Mouse (Mus musculus): Measurements from ENCODE around the gene Pced1b. TPM values are rescaled to one million over a fixed set of nuclear protein-coding genes. Genes with fewer than 3 reads are reported as not detected.
A peak's percentile ranks its signal among the peaks of the same experiment; 100 is the strongest.
"Not testable (repeated sequence)": the region's sequence is repeated elsewhere in the genome, so short reads cannot be mapped to it uniquely, and the experiment has no call there.

Gene Pced1b
- polyA plus RNA-seq (2015; fragmentation: Nextera tagmentation; extraction: Ambion mirVana), result 5.5 and 5.7 TPM in 2 replicates

DNA sequence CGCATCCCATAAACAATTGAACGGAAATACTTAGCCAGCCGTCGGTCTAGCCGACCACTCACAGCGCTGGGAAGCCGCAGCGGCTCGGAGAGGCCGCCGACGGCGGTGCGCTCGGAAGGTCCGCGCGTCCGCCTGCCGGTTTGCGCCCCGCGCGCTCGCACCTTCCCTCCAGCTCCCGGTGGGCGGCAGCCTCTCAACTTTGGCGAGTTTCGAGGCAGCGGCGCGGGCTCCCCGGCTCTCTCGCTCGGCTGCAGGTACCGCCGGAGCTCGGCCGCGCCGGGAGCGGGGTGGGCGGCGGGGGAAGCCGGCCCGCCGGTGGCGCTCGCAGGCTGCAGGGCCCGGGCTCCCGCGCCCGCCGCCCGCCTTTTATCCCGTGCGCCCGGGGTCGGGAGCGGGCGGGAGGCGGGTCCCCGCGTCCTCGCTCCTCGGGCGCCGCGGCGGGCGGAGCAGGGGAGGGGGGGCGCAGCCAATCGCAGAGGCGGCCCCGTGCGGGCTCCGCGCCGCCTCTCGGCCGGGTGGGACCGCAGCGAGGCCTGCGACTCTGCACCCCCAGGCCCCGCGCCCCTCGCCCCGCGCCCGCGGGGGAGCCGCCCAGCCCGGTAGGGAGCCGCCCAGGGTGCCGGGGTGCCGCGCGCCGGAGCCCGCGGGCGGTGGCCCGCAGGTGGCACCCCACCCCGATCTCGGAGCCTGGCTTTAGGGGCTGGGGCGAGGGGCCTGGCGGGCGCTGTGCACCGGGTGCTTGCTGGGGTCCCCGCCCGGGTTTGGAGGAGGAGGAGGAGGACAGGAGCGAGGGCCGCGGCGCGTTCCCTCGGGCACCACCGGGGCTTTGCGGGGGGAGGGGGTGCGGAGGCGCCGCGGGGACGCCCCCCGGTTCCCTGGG is at the start of gene Pced1b, which contains the start of gene Amigo2:
Gene Pced1b, plus strand, starts transcription at position 197 of the 880 bp plus-strand sequence.
Gene Amigo2, minus strand, starts transcription at position 377 of the 880 bp plus-strand sequence.
- Histone ChIP-seq H3K9me3 (no peaks in the 10 kb centered on the region), H3K27ac (replicated peaks) (peak within 1 kb of the TSS; percentile 88), H3K9ac (peak within 1 kb of the TSS; percentile 88), H3K4me1 (replicated peaks) (peaks cover 28% of the 10 kb centered on the region), H3K36me3 (no peaks in the 10 kb centered on the region), H3K4me2 (peak within 1 kb of the TSS; percentile 67), H3K4me3 (peak within 1 kb of the TSS; percentile 78), H3K27me3 (0 out of 2 replicates have a peak, but pooled peaks cover 3% of the 10 kb centered on the region)
- under 1% methylated on average over 109 of the region's 125 CpGs for WGBS
- ATAC-seq (ENCODE audit: low FRiP score, low read depth), result peak; percentile 93

DNA sequence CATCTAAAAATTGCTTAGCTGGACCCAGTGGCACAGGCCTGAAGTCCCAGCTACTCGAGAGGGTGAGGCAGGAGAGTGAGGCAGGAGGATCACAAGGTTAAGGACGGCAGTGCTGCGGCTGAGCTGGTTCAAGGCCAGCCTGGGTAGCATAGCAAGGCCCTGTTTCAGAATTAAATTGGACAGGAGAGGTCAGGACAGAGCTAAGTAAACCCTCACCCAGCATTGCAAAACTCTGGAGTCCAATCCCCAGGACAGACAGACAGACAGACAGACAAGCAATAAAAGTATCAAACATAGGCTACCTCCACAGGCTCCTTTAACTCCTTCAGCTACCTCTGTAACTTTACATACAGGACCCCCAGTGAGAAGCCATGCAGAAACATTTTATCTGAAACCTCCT is 42.0 kb upstream of the Pced1b start:
- Histone ChIP-seq H3K4me3 (no peak overlapping the region), H3K9ac (no peak overlapping the region), H3K27ac (replicated peaks) (no peak overlapping the region), H3K9me3 (no peaks in the 10 kb centered on the region), H3K27me3 (no peaks in the 10 kb centered on the region), H3K4me2 (no peak overlapping the region), H3K4me1 (replicated peaks) (no peaks in the 10 kb centered on the region), H3K36me3 (no peaks in the 10 kb centered on the region)
- ATAC-seq (ENCODE audit: low FRiP score, low read depth), result no peak
- 80% methylated on average over 3 of the region's 3 CpGs for WGBS

GRCm38 (mm10) chr15:97205776-97206175 is 41.1 kb upstream of the Pced1b start:
- WGBS, result 79% methylated on average over 10 of the region's 10 CpGs
- Histone ChIP-seq H3K27me3 (no peaks in the 10 kb centered on the region), H3K27ac (replicated peaks) (no peak overlapping the region), H3K4me3 (no peak overlapping the region), H3K36me3 (no peaks in the 10 kb centered on the region), H3K9me3 (no peaks in the 10 kb centered on the region), H3K9ac (no peak overlapping the region), H3K4me2 (no peak overlapping the region), H3K4me1 (replicated peaks) (no peaks in the 10 kb centered on the region)
- ATAC-seq (ENCODE audit: low FRiP score, low read depth), result no peak

GRCm38 (mm10) chr15:97206506-97206905 is 40.4 kb upstream of the Pced1b start:
- ATAC-seq (ENCODE audit: low FRiP score, low read depth), result no peak
- Histone ChIP-seq H3K4me2 (no peak overlapping the region), H3K27ac (replicated peaks) (no peak overlapping the region), H3K4me3 (no peak overlapping the region), H3K36me3 (no peaks in the 10 kb centered on the region), H3K4me1 (replicated peaks) (no peaks in the 10 kb centered on the region), H3K27me3 (no peaks in the 10 kb centered on the region), H3K9ac (no peak overlapping the region), H3K9me3 (no peaks in the 10 kb centered on the region)
- 98% methylated on average over 8 of the region's 8 CpGs for WGBS

DNA sequence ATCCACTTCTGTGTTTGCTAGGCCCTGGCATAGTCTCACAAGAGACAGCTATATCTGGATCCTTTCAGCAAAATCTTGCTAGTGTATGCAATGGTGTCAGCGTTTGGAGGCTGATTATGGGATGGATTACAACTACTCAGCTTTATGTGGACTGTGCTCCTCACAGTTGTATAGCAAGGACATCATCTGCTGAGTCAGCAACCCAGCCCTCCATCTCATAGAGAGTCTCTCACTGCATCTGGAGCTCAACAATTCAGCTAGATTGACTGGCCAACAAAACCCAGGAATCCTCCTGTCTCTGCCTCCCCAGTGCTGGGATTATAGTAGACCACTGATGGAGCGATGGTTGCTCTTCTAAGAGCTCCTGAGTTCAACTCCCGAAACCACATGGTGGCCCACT is 37.2 kb upstream of the Pced1b start:
- not testable (repeated sequence) for H3K9ac ChIP-seq; H3K27ac ChIP-seq (replicated peaks); H3K9me3 ChIP-seq; ATAC-seq (ENCODE audit: low FRiP score, low read depth); H3K4me2 ChIP-seq; H3K27me3 ChIP-seq; H3K36me3 ChIP-seq; H3K4me1 ChIP-seq (replicated peaks); H3K4me3 ChIP-seq
- 84% methylated on average over 3 of the region's 3 CpGs for WGBS

DNA sequence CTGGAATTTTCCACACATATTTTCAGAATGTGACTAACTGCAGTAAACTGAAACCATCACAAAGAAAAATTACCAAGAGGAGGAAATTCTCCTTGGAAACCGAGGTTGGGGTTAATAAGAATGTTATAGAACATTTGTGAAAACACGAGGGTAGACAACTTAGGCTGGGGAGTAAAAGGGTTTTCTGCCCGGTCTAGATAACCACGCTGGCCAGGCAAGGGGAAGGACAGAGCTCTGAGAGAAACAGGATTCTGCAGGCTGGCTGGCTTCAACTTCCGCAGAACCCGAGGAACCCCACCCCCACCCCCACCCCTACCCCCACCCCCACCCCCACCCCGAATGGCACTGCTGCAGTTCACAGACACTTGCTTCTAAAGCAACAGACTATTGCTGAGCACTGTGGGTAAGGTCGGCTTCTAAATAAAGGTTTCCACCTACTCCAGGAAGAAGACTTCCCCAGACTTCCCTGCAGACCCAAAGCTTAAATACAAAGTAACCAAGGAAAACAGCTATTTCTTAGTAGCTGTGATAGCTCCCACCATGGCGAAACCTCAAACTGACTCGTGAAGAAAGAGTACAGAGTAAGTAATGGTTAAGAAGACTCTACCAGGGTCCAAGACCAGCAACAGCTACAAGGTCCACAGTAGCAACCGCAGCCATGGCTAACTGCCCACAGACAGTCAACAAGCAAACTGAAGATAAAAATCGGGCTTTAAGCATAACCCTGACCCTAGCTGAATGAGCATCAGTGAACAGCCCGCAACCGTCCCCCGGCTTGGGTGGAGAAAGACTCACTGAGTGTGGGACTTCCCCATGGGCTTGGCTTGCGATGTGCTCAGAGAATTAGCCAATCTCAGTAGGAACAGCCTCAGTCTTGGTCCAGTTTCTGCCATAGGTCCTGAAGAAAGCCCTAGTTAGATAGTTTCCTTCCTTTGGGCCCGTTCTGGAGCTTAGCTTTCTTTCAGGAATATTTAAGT is 34.1 kb upstream of the Pced1b start:
- ATAC-seq (ENCODE audit: low FRiP score, low read depth), result no peak
- Histone ChIP-seq H3K36me3 (no peaks in the 10 kb centered on the region), H3K4me2 (no peak overlapping the region), H3K9ac (no peak overlapping the region), H3K9me3 (no peaks in the 10 kb centered on the region), H3K4me1 (replicated peaks) (no peaks in the 10 kb centered on the region), H3K27ac (replicated peaks) (no peak overlapping the region), H3K4me3 (no peak overlapping the region), H3K27me3 (no peaks in the 10 kb centered on the region)
- 85% methylated on average over 17 of the region's 17 CpGs for WGBS

DNA sequence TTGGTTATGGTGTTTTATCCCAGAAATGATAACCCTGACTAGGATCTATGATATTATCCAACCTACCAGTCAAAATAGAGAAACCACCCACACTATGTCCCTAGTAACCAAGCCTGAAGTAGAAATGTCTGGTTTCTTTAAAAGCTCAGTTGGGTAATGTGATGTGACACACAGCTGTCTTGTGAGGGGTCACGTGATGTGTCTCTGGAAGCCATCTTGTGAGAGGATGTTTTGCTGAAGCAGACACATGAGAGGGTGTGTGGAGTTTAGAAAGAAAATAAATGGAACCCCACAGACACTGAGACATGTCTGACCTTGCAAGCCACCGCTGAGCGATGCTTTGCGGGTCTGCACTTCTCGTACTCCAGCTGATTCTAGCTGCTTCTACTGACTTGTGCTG is 30.1 kb upstream of the Pced1b start:
- 90% methylated on average over 5 of the region's 5 CpGs for WGBS
- H3K27me3 ChIP-seq, result no peaks in the 10 kb centered on the region
- ATAC-seq (ENCODE audit: low FRiP score, low read depth), result no peak

GRCm38 (mm10) chr15:97223431-97223830 is 23.5 kb upstream of the Pced1b start:
- no peak overlapping the region for H3K9ac ChIP-seq
- H3K36me3 ChIP-seq, result no peaks in the 10 kb centered on the region
- H3K4me1 ChIP-seq (replicated peaks), result no peaks in the 10 kb centered on the region
- no peak overlapping the region for H3K4me3 ChIP-seq
- no peak overlapping the region for H3K27ac ChIP-seq (replicated peaks)
- WGBS, result 91% methylated on average over 10 of the region's 10 CpGs
- no peaks in the 10 kb centered on the region for H3K27me3 ChIP-seq
- no peak overlapping the region for H3K4me2 ChIP-seq
- ATAC-seq (ENCODE audit: low FRiP score, low read depth), result no peak
- no peaks in the 10 kb centered on the region for H3K9me3 ChIP-seq

More for the DNA sequence above, 30.1 kb upstream of the Pced1b start:
- H3K9ac ChIP-seq, result no peak overlapping the region
- no peaks in the 10 kb centered on the region for H3K4me1 ChIP-seq (replicated peaks)
- no peaks in the 10 kb centered on the region for H3K36me3 ChIP-seq
- no peaks in the 10 kb centered on the region for H3K9me3 ChIP-seq
- H3K27ac ChIP-seq (replicated peaks), result no peak overlapping the region
- no peak overlapping the region for H3K4me2 ChIP-seq
- no peak overlapping the region for H3K4me3 ChIP-seq

DNA sequence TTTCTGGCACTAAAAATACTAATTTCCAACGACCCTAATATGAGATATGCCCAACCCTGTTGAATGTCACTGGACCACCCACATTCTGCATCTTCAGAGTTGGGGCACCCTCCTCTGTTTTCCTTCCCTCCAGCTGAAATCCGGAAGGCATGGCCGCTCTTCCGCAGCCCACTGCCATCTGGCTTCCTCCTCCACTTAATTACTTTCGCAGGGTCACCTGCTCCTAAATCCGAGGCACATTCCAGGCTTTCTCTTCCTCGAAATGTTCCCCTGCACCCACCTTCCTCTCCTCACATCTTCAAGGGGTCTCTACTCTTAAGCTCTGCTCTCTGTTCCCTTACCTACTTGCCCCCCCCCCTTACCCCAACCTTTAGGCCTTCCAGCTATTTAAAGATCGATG is 22.9 kb upstream of the Pced1b start:
- Histone ChIP-seq H3K36me3 (no peaks in the 10 kb centered on the region), H3K27me3 (no peaks in the 10 kb centered on the region), H3K9ac (no peak overlapping the region), H3K9me3 (no peaks in the 10 kb centered on the region), H3K27ac (replicated peaks) (no peak overlapping the region), H3K4me1 (replicated peaks) (no peaks in the 10 kb centered on the region), H3K4me2 (no peak overlapping the region), H3K4me3 (no peak overlapping the region)
- ATAC-seq (ENCODE audit: low FRiP score, low read depth), result no peak
- WGBS, result 74% methylated on average over 8 of the region's 8 CpGs

DNA sequence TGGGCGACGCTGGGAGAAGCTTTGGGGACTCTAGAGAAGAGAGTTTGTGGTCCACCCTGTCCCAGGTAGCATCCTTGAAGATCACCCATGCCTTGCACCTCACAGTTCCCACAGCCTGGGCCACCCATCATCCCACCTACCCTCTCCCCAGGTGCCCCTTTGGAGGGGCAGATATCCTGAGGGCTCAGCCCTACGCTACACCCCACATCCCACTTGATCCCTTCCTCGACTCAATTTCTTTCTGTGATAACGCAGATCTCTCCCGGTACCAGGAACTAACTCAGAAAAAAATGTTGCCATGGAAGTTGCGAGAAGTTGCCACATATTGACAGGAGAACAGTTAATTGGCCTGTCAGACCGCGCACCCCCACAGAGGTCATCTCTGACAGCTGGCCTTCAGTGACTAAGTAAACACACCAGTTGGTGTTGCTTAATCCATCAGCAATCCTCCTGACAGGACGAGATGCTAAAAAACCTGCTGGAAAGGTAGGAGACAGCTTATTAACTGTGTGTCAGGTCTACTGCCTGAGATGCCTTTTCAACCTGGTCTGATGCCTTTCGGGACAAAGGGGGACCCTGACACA is 17.3 kb upstream of the Pced1b start:
- H3K9me3 ChIP-seq, result peaks cover 4% of the 10 kb centered on the region; the same call in 1 of the 2 replicates
- H3K4me3 ChIP-seq, result no peak overlapping the region
- no peak overlapping the region for H3K9ac ChIP-seq
- H3K27ac ChIP-seq (replicated peaks), result no peak overlapping the region
- H3K4me1 ChIP-seq (replicated peaks), result no peaks in the 10 kb centered on the region
- no peaks in the 10 kb centered on the region for H3K27me3 ChIP-seq
- no peak for ATAC-seq (ENCODE audit: low FRiP score, low read depth)
- H3K36me3 ChIP-seq, result no peaks in the 10 kb centered on the region
- H3K4me2 ChIP-seq, result no peak overlapping the region
- WGBS, result 86% methylated on average over 11 of the region's 11 CpGs

DNA sequence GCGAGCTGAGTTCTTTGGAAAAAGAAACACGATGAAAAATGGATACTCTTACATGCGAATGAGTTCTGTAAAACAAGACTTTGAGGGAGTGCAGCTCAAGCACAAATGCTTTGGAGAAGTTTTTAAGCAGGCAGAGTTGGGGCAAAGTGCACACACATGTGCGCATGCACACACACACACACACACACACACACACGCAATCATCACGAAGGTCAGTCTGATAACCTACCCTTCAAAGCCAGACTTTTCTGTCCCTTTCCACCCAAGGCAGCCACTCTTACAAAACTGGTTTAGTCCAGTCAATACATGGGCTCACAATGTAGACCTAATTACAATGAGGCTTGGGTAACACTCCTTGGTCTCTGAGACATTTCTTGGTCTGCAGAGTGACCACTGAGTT is 12.8 kb upstream of the Pced1b start:
- H3K9ac ChIP-seq, result no peak overlapping the region
- no peak overlapping the region for H3K4me3 ChIP-seq
- H3K4me2 ChIP-seq, result no peak overlapping the region
- 92% methylated on average over 6 of the region's 6 CpGs for WGBS
- H3K27me3 ChIP-seq, result no peaks in the 10 kb centered on the region
- H3K9me3 ChIP-seq, result peaks cover 4% of the 10 kb centered on the region; the same call in 1 of the 2 replicates
- no peak overlapping the region for H3K27ac ChIP-seq (replicated peaks)
- no peaks in the 10 kb centered on the region for H3K4me1 ChIP-seq (replicated peaks)
- no peak for ATAC-seq (ENCODE audit: low FRiP score, low read depth)
- no peaks in the 10 kb centered on the region for H3K36me3 ChIP-seq
